In genomic region chr4:65126451-65127290, GRCm38 (mm10) we compare ENCODE assay signal across 8 mouse cellular contexts. TPM values are rescaled to one million over a fixed set of nuclear protein-coding genes. Genes with fewer than 3 reads are reported as not detected.
A peak's percentile ranks its signal among the peaks of the same experiment; 100 is the strongest.
DNase-seq lines count a peak whose midpoint lies in the region; ATAC-seq and TF ChIP-seq lines count a peak whose summit lies in the region.

No protein-coding gene starts in this region.

- TF ChIP-seq EP300 in liver, postnatal 0 days (IDR thresholded peaks at IDR 0.05; ENCODE audit: low read depth) = no peak

- H3K4me1 ChIP-seq in cerebellum, adult 2 months (ENCODE audit: control insufficient read depth, insufficient read depth, low read length) = no peaks in the 10 kb centered on the region; the same call in 1 of the 2 replicates
- H3K4me1 ChIP-seq in intestine, embryonic 16.5 days (ENCODE audit: control insufficient read depth, insufficient read depth, low read length) = peaks cover 7% of the 10 kb centered on the region; the same call in 1 of the 2 replicates
- no peaks in the 10 kb centered on the region; the same call in 1 of the 2 replicates for H3K4me1 ChIP-seq in liver, postnatal 0 days (ENCODE audit: insufficient read depth)

- H3K9me3 ChIP-seq in intestine, embryonic 16.5 days (ENCODE audit: control insufficient read depth, low read length) = no peaks in the 10 kb centered on the region
- H3K9me3 ChIP-seq in liver, postnatal 0 days (ENCODE audit: low read length) = no peaks in the 10 kb centered on the region

- TF ChIP-seq POLR2A in cerebellum, adult 2 months (IDR thresholded peaks at IDR 0.05; ENCODE audit: borderline replicate concordance, insufficient read depth, low read length) = no peak

- TF ChIP-seq CTCF in cerebellum, adult 2 months (IDR thresholded peaks at IDR 0.05; ENCODE audit: borderline replicate concordance, insufficient read depth, low read depth, low read length) = no peak
- TF ChIP-seq CTCF in liver, postnatal 0 days (IDR thresholded peaks at IDR 0.05; ENCODE audit: low read depth) = no peak

- H3K4me2 ChIP-seq in intestine, embryonic 16.5 days (ENCODE audit: low read depth, low read length) = peak overlapping the region; percentile 89
- H3K4me2 ChIP-seq in liver, postnatal 0 days (ENCODE audit: low read depth, low read length) = peak overlapping the region; percentile 66

- peak overlapping the region; percentile 94 for H3K4me3 ChIP-seq in cerebellum, adult 2 months (replicated peaks; ENCODE audit: insufficient read depth, low read depth, low read length)
- H3K4me3 ChIP-seq in intestine, embryonic 16.5 days (ENCODE audit: low read length) = peak overlapping the region; percentile 54
- H3K4me3 ChIP-seq in liver, postnatal 0 days (ENCODE audit: low read depth, low read length) = peak overlapping the region; percentile 46

- ATAC-seq in intestine, embryonic 16.5 days = peak; percentile 61
- peak; percentile 58 for ATAC-seq in liver, postnatal 0 days

- peak overlapping the region; percentile 53; the same call in 1 of the 2 replicates for H3K9ac ChIP-seq in intestine, embryonic 16.5 days (ENCODE audit: low read depth, low read length)
- H3K9ac ChIP-seq in liver, postnatal 0 days (replicated peaks) = peak overlapping the region; percentile 31; the same call in 1 of the 2 replicates

- H3K36me3 ChIP-seq in intestine, embryonic 16.5 days (ENCODE audit: control insufficient read depth, insufficient read depth, low read length) = no peaks in the 10 kb centered on the region
- H3K36me3 ChIP-seq in liver, postnatal 0 days (replicated peaks; ENCODE audit: insufficient read depth, low read length) = no peaks in the 10 kb centered on the region

- DNase-seq in kidney, adult 18-20 months = peak; percentile 46
- DNase-seq in kidney, adult 11 months = no peak
- peak; percentile 56 to 68 for DNase-seq in cerebellum, adult 2 months
- DNase-seq in gastrocnemius, postnatal 10 days = peak; percentile 56
- DNase-seq in liver, postnatal 0 days = peak; percentile 65
- peak; percentile 76 for DNase-seq in retina, postnatal 7 days (ENCODE audit: low read depth, low spot score)
- DNase-seq in T-cell, adult 2 months (ENCODE audit: low spot score) = no peak

- H3K27me3 ChIP-seq in cerebellum, adult 2 months (ENCODE audit: control insufficient read depth, insufficient read depth, low read length) = no peaks in the 10 kb centered on the region
- peaks cover 7% of the 10 kb centered on the region for H3K27me3 ChIP-seq in intestine, embryonic 16.5 days (replicated peaks; ENCODE audit: control insufficient read depth, insufficient read depth, low read length)
- peaks cover 18% of the 10 kb centered on the region for H3K27me3 ChIP-seq in liver, postnatal 0 days (ENCODE audit: insufficient read depth, low read length)

- 2% methylated on average over 23 of the region's 23 CpGs for WGBS in cerebellum, adult 2 months
- 5% methylated on average over 23 of the region's 23 CpGs for WGBS in intestine, embryonic 16.5 days
- WGBS in liver, postnatal 0 days (ENCODE audit: insufficient replicate concordance) = 8% methylated on average over 23 of the region's 23 CpGs

- peak overlapping the region; percentile 54; the same call in 1 of the 2 replicates for H3K27ac ChIP-seq in cerebellum, adult 2 months (ENCODE audit: insufficient read depth, low read length)
- no peak overlapping the region for H3K27ac ChIP-seq in intestine, embryonic 16.5 days (ENCODE audit: low read length)
- no peak overlapping the region for H3K27ac ChIP-seq in liver, postnatal 0 days (ENCODE audit: low read depth)

RNA-seq across cellular contexts. Expression of gene Pappa, which starts 2.7 kb away (rescaled TPM):
- 2.0 and 2.5 TPM in 2 replicates for polyA plus RNA-seq in cerebellum, adult 2 months (2012; rRNA removed)
- 1 to 10 TPM; 1.9 to 2.2 TPM for total RNA-seq in gastrocnemius, postnatal 10 days (2021)
- polyA plus RNA-seq in intestine, embryonic 16.5 days (2015; fragmentation: Nextera tagmentation; extraction: Ambion mirVana) = 0.53 and 0.61 TPM in 2 replicates
- 0.01 and 0.02 TPM in 2 replicates for polyA plus RNA-seq in liver, postnatal 0 days (2015; fragmentation: Nextera tagmentation; extraction: Ambion mirVana)

Comparison
In these comparisons a context has a peak if more than half of its experiments do, and no peak if none do; other contexts are left out.
1. DNase-seq: peak in kidney, adult 18-20 months (single experiment), cerebellum, adult 2 months (2 of 2), gastrocnemius, postnatal 10 days (single experiment), liver, postnatal 0 days (single experiment) and retina, postnatal 7 days (single experiment); none in kidney, adult 11 months (single experiment) and T-cell, adult 2 months (single experiment).
2. Peak in every context shown above with its lines, with median percentiles within 50 percentile points of each other: H3K4me3 ChIP-seq.